Mouse (Mus musculus) monocyte, adult 5-6 weeks (primary cell): ENCODE results near the gene 1810043G02Rik. TPM values are rescaled to one million over a fixed set of nuclear protein-coding genes. Genes with fewer than 3 reads are reported as not detected.
"Not testable (repeated sequence)": the region's sequence is repeated elsewhere in the genome, so short reads cannot be mapped to it uniquely, and the experiment has no call there.

Experiments
- ATAC-seq: fragments of 153-309, 156-312 bp; replicated peaks from 2 replicates; pipeline ENCODE4 v1.8.0; 2017; ENCODE audit warnings: mild to moderate bottlenecking; ENCODE audit not compliant: low TSS enrichment, insufficient number of reproducible peaks, severe bottlenecking, poor library complexity, low FRiP score
- total RNA-seq: library from RNA; stranded (forward); fragments of 200-1000, 200-491, 200-594 nt; gene quantifications from 3 replicates; pipeline ENCODE4 v1.2.3, GENCODE M21; 2017

1810043G02Rik gene
- total RNA-seq, 1 experiment from 2014 or later: 8.2 TPM

GRCm38 (mm10) chr10:78001796-78002195, 23.5 kb downstream of the 1810043G02Rik start:
- no peak for ATAC-seq

- ATAC-seq: no peak
Observed at GRCm38 (mm10) chr10:78002316-78002715, 24.0 kb downstream of the 1810043G02Rik start.

DNA sequence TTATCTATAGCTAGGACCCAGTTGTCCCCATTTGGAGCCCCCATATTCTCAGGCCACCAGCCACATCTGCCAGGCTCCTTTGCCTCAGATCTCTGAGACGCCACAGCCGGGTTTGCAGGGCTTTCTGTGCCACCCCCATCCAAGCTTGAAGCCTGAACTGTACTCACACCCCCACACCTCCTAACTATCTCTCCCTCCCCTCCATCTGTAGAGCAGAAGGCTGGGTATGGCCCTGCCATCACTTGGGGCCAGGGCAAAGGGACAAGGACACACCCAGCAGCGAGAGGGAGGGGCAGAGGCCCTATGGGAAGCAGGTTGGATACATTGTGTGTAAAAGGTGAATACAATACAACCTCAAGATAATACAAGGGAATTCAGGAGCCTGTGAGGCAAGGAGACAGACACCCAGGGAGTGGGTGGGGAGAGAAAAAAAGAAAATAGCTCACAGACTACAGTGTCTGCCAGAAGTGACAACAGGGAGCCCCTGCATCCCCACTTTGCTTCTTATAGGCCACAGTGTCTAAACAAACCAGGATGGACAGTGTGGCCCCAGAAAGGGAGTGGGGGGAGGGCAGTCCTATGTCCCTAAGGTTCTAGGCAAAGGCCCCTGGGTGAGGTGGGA, 26.3 kb downstream of the 1810043G02Rik start:
- no peak for ATAC-seq

- no peak for ATAC-seq
Observed at GRCm38 (mm10) chr10:78005791-78006438, 27.6 kb downstream of the 1810043G02Rik start.

DNA sequence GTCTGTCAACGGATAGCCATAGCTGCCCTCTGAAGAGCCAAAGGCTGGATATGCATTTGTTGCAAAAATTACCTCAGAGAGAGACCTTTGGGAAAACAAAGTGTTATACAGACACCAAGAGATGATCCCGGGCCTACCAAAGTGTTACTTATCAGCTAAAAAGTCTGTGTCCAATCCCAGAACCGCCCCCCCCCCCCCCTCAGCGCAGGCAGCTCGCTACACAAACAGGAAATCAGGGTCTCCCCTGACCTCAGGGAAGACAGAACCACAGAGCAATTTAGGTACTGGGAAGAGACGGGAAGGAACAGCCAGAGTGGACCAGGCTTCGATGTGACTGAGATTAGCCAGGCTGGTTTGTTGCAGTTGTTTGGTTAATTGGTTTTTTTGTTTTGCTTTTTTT, 28.9 kb downstream of the 1810043G02Rik start:
- no peak for ATAC-seq

DNA sequence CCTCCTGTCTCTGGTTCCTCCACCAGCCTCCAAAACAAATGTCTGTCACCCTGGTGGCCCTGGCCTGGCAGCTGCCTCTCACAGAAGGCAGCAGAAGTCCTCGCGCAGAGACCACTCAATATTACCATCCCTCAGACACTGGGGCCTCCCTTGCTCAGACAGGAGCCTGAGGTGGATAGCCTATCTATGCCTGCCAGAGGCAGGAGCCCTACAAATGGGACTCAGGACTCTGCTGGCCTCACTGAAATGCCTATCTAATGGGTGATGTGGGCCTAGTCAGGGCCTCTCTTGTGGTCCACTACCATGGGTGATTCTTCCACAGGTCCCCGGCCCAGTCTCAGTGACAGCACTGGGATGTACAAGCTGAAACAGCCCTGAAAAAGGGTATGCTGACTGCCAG, 29.8 kb downstream of the 1810043G02Rik start:
- ATAC-seq: no peak

- ATAC-seq: peak; percentile 90
Observed at GRCm38 (mm10) chr10:78009184-78009944, 31.0 kb downstream of the 1810043G02Rik start.

- no peak for ATAC-seq
Observed at GRCm38 (mm10) chr10:78009945-78010293, 31.6 kb downstream of the 1810043G02Rik start, which contains the start of gene Pfkl. Gene Pfkl (minus strand): TSS chr10:78010083.

- no peak for ATAC-seq
Observed at GRCm38 (mm10) chr10:78010335-78010734, 32.0 kb downstream of the 1810043G02Rik start.

- ATAC-seq: not testable (repeated sequence)
Observed at GRCm38 (mm10) chr10:78011116-78011515, 32.8 kb downstream of the 1810043G02Rik start.

DNA sequence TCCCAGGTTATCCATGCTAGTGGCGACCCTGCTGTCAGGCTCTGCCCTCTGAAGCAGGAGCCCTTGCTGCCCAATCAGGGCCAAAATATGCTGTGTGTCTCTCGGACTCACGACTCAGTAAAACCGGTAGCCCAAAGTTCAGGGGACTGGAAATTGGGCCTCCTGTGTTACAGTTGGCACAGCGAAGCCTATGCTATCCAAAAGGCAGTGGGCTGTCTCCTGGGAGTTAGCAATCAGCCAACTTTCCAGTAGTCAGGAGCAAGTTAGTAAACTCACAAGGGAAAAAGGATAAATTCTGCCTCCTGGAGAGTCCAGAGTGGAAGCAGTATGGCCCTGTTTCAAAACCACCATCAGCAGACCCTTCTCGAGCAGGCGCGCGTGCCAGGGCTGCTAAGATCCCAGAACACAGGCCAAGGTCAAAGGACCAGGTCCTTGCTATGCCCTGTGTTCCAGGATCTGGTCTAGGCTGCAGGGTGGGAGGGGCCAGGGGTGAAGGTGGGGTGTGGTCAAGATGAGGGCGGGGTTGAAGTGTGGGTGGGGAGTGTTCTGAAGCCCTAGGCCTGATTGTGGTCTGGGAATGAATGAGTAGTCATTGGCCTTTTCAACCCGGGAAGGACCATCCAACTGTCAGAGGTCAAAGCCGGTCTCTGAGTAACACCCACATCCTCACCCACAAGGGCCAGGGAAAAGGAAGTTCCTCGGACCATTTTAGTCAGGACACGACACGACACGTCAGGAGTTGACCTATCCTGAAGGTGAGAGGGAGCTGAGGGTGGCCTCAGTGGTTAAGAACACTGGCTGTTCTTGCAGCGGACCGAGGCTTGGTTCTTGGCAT, 34.6 kb downstream of the 1810043G02Rik start:
- no peak for ATAC-seq

GRCm38 (mm10) chr10:78015489-78015888, 37.2 kb downstream of the 1810043G02Rik start:
- peak; percentile 44 for ATAC-seq

DNA sequence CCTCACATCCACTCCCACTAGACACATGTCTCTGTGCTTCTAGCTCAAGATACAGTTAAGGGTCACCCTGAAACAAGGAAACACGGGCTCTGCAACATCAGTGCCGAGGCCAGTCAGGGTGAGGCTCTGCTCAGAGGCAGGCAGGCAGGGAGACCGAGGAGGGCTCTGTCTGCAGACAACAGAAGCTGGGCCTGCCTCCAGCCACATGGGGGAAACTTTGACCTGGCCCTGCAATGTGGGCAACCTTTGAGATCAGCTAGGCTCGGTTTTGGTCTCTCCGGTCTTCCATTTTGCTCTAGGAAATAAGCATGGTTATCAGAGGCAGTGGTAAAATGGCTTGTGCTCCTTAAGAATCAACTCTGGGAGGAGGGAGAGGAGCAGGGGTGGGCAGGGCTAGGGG, 38.0 kb downstream of the 1810043G02Rik start:
- ATAC-seq: no peak

- peak; percentile 80 for ATAC-seq
Observed at GRCm38 (mm10) chr10:78018797-78019203, 40.5 kb downstream of the 1810043G02Rik start.

DNA sequence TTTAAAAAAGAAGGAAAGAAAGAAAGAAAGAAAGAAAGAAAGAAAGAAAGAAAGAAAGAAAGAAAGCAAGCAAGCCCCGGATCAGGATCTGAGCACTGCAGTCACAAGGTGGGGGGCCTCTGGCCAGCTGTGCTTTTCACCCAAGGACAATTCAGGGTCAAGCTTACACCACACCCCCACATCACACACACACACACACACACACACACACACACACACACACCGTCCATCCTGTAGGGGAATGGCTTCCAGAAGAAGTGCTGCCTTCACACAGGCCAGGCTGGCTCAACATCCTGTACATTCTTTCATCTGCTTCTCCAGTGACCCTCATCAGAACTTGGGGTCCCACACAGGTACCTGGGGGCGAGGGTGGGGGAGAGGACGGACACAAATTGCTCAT, 41.0 kb downstream of the 1810043G02Rik start:
- ATAC-seq: no peak

GRCm38 (mm10) chr10:78019984-78020383, 41.7 kb downstream of the 1810043G02Rik start:
- ATAC-seq: not testable (repeated sequence)

DNA sequence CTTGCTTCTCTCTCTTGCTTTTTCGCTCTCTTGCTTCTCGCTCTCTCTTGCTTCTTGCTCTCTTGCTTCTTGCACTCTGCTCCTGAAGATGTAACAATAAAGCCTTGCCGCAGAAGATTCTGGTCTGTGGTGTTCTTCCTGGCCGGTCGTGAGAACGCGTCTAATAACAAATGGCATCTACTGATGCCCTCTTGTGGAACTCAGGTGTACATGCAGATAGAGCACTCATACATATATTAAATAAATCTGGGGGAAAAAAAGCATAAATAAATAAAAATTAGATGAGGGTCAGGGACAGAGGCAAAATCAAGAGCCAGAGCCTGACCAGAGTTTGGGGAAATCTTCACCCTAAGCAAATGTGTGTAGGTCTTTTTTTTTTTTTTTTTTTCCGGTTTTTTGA, 47.1 kb downstream of the 1810043G02Rik start:
- ATAC-seq: 0 out of 2 replicates have a peak, but pooled peaks have one; percentile 53

- peak; percentile 88 for ATAC-seq
Observed at GRCm38 (mm10) chr10:78028129-78028528, 49.8 kb downstream of the 1810043G02Rik start.

DNA sequence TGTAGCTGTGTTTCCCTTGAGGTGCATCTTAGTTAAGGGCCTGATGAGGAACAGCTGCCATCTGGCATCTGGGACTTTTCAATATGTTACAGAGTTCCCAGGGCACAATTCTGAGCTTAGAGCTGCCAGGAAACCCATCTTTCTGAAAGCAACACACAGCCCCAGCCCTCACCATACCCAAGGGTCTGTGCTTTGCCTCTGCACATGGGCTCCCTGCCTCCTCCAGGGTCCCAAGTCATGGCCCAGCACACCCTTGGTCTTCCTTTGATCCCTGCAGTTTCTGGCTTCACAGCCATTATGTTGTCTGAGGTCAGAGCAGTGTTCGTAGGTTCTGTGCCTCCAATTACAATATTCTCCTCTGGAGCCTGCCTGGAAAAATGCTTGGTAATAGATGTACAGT, 50.8 kb downstream of the 1810043G02Rik start:
- no peak for ATAC-seq
